Mouse (Mus musculus) B cell, adult 67 days (primary cell): ENCODE measurements around the gene Ripply3. TPM values are rescaled to one million over a fixed set of nuclear protein-coding genes. Genes with fewer than 3 reads are reported as not detected.

Experiments
- total RNA-seq, 2 experiments: library from RNA; stranded (reverse); gene quantifications; 4 replicates each; pipeline ENCODE4 v1.2.4; 2023

Gene Ripply3
- not detected for total RNA-seq

DNA sequence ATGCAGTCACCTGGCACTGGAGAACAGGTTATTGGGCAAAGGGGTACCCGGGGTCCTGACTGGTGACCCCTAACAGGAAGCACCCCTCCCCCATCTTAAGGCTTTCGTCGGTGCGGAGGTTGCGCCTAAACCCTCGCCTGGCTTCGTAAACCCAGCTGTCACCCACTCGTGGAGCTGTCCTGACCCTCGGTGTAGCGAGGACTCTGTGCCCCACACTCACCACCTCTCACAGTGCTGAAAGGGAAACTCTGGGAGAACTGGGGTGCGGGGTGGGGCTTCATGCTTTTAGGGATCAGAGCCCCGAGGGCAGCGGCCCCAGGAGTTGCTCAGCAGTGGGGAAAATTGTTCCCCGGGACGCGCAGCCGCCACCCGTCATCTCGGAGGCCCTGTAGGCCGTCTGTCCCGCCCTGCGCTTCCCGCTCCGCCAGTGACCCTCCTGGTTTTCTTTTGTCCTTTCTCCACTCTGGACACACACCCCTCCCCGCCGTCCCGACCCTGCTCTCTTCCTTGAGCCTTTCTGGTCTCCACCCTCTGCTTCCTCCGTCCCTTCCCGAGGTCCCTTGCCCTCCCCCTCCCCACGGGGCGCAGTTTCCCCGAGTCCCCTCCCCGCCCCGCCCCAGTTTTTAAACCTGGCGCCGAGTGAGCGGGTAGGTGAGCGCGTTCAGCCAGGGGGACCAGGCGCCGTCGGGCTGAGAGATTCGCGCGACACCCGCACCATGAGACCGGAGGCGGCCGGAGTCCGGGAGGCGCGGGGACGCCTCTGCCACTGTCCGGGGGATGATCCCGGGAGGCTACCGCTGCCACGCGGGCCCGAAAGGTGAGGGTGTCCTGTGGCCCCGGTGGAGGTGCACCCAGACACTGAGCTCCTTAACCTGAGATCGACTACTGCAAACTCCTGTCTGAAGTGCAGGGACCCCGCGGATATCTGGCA lies at the start of gene Ripply3:
Gene Ripply3 (plus strand): TSS at position 640 of the 931 bp plus-strand sequence.

DNA sequence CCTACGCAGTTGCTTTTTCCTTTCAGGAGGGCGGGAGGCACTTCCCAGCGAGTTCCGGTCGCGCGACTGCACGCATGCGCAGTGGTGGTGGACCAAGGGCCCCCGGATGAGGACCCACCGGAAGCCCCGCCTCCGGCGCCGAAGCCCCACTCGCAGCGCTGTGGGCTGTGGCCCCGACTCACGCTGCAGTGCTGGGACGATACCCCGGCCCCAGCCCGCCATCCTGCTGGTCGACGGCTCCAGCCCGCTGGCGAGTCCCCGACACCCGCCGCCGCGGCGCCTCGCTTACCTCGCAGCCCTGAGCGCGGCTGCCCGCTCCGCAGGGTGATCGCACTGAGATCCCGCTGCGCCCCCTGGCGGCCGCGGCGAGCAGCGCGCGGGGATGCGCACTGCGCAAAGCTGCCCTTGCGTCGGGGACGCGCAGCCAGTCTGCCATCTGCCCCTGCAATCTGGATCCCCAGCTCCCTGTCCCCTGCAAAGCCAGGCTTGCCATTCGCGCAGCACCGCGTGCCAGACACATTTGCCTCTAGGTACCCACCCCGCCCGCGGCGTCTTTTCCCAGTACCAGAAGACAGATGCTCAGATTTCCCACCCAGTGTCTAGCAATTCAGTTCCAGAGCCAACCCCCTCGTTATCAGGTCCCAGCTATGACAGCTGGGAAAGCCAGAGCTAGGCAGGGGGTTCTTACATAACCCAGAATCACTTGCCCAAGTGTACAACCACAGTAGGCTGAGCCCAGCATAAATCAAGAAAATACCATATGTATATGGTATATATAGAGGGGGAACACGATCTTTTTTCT lies 14.8 kb upstream of the Ripply3 start, which contains the start of gene Hlcs:
Gene Hlcs (minus strand): TSS at position 343 of the 802 bp plus-strand sequence.

DNA sequence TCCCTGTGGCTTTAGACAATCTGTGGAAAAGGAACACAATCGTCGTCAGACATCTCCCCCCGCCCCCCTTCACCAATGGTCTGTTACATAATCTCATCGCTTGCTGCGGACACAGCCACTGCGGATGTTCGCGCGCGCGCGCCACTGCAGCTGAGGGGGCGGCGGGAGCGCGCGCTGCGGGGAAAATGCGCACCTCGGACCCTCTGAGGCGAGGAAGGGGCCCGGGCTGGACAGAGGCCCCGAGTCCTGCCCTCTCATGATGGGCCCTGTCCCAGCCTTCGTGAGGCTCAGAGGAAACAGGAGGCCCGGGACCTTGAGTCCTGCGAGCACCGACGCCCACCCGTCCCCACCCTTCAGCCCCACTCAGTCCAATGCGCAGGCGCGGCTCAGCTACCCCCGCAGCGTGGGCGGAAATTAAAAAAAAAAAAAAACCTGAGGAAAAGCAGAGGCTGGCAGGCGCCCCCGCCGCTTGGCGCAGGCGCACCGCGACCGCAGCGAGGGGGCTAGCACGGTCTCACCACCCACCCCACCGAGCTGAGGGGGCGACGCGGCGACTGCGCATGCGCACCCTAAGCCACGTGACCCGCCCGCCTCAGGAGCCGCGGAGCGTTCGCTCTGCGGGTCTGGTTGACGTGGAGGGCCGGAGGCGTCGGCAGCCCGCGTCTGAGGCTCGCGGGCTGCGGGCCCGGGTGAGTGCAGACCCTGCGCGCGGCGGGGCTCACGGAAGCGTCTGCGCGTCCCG lies 42.1 kb downstream of the Ripply3 start, which contains the start of gene Ttc3:
Gene Ttc3 (plus strand): TSS at position 446 of the 742 bp plus-strand sequence.

DNA sequence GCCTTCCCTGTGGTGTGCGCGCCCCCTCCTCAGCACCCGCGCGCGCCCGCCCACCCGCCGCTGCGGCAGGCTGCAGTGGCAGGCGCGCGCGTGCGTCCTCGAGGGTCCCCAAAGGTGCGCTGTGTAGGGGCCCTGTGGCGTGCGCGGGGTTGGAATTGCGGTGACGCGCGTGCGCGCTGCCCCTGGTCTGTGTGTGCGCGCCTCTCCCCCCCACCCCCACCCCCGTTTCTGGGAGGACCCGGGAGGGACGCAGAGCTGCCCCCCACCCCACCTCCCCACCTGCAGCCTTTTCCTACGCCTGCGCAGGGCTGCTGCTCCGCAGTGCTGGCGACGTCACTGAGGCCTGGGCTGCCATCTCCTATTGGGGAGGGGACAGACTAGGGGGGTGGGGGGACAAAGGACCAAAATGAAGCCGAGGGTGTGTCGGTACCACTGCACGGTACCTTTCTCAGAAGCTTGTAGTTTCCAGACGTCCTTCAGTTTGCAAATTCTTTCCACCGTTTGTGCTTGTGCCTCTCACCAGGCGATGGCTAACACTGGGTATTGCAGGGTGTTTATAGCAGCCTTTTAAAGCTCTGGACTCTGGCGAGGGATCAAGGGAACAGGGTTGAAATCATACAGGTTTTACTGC lies 43.2 kb downstream of the Ripply3 start, which contains the start of gene Pigp:
Gene Pigp (minus strand): TSS at position 542 of the 631 bp plus-strand sequence.

Other genes with a start within 250 kb of the Ripply3 start
- gene Sim2, start 243.5 kb upstream of the Ripply3 start, total RNA-seq = not detected
- gene Hlcs, start 14.8 kb upstream of the Ripply3 start, total RNA-seq = 10 to 100 TPM; 44.4 to 53.5 TPM
- 10 to 100 TPM; 71.6 to 76.1 TPM for gene Ttc3, start 42.2 kb downstream of the Ripply3 start, total RNA-seq
- gene Pigp, start 43.4 kb downstream of the Ripply3 start, total RNA-seq = 10 to 100 TPM; 30.6 to 31.5 TPM
- gene Vps26c, start 198.4 kb downstream of the Ripply3 start, total RNA-seq = 10 to 100 TPM; 30.9 to 32.9 TPM
- gene Dyrk1a, start 241.6 kb downstream of the Ripply3 start, total RNA-seq = 100 to 1,000 TPM; 138 TPM